In the genomic region with DNA sequence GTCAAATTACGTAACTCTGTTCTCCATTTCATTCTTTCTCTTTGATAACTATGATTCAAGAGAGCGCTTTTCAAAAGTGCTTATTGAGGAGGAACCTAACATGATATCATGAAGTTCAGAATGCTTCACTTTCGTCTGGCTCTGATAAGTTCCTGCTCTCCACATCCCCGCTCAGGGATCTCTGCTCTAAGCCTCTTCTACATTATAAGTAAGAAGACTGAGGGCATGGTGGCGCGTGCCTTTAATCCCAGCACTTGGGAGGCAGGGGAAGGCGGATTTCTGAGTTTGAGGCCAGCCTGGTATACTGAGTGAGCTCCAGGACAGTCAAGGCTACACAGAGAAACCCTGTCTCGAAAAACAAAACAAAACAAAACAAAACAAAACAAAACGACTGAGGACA, we compare ENCODE assay signal across 8 mouse cellular contexts. TPM values are rescaled to one million over a fixed set of nuclear protein-coding genes. Genes with fewer than 3 reads are reported as not detected.
A peak's percentile ranks its signal among the peaks of the same experiment; 100 is the strongest.
DNase-seq lines count a peak whose midpoint lies in the region; ATAC-seq and TF ChIP-seq lines count a peak whose summit lies in the region.

No protein-coding gene starts in this region.

- peak overlapping the region; percentile 99 for H3K4me3 ChIP-seq in megakaryocyte, embryonic 14.5 days (replicated peaks)
- peak overlapping the region; percentile 83 for H3K4me3 ChIP-seq in heart, embryonic 12.5 days
- H3K4me3 ChIP-seq in limb, embryonic 11.5 days (ENCODE audit: low read depth, low read length) = peak overlapping the region; percentile 85
- H3K4me3 ChIP-seq in myocyte = peak overlapping the region; percentile 69

- TF ChIP-seq POLR2A in myocyte (IDR thresholded peaks at IDR 0.05; ENCODE audit: insufficient read length, low read depth) = no peak

- H3K27me3 ChIP-seq in megakaryocyte, embryonic 14.5 days (replicated peaks) = peaks cover 13% of the 10 kb centered on the region
- H3K27me3 ChIP-seq in heart, embryonic 12.5 days (replicated peaks) = 0 out of 2 replicates have a peak, but pooled peaks cover 3% of the 10 kb centered on the region
- H3K27me3 ChIP-seq in limb, embryonic 11.5 days (ENCODE audit: control insufficient read depth, insufficient read depth, low read length) = no peaks in the 10 kb centered on the region
- H3K27me3 ChIP-seq in myocyte (ENCODE audit: control insufficient read depth, insufficient read depth, insufficient read length) = peaks cover 5% of the 10 kb centered on the region

- no peak overlapping the region for H3K27ac ChIP-seq in heart, embryonic 12.5 days (ENCODE audit: poor library complexity, severe bottlenecking)
- H3K27ac ChIP-seq in limb, embryonic 11.5 days (replicated peaks; ENCODE audit: low read depth, low read length) = no peak overlapping the region

- H3K4me2 ChIP-seq in heart, embryonic 12.5 days = peak overlapping the region; percentile 95
- peak overlapping the region; percentile 80 for H3K4me2 ChIP-seq in limb, embryonic 11.5 days (ENCODE audit: low read depth, severe bottlenecking)
- peak overlapping the region; percentile 95 for H3K4me2 ChIP-seq in myocyte (ENCODE audit: low read depth)

- peak overlapping the region; percentile 32 for H3ac ChIP-seq in myocyte (ENCODE audit: control insufficient read depth, insufficient read length)

- peaks cover 12% of the 10 kb centered on the region for H3K79me2 ChIP-seq in myocyte (ENCODE audit: control insufficient read depth, insufficient read depth)

- ATAC-seq in megakaryocyte, adult 5-6 weeks (ENCODE audit: poor library complexity, severe bottlenecking) = no peak
- ATAC-seq in heart, embryonic 12.5 days (ENCODE audit: insufficient number of reproducible peaks, low FRiP score) = no peak
- no peak for ATAC-seq in limb, embryonic 11.5 days (ENCODE audit: insufficient number of reproducible peaks, low FRiP score, low TSS enrichment, low read depth)

- peak overlapping the region; percentile 78 for H3K9ac ChIP-seq in heart, embryonic 12.5 days
- peak overlapping the region; percentile 81 for H3K9ac ChIP-seq in limb, embryonic 11.5 days (ENCODE audit: low read length)

- 18% methylated on average over 9 of the region's 9 CpGs for WGBS in heart, embryonic 12.5 days
- 28% methylated on average over 9 of the region's 9 CpGs for WGBS in limb, embryonic 11.5 days

- peaks cover 12% of the 10 kb centered on the region for H3K36me3 ChIP-seq in megakaryocyte, embryonic 14.5 days (replicated peaks; ENCODE audit: low read length)
- peaks cover 4% of the 10 kb centered on the region; the same call in 1 of the 2 replicates for H3K36me3 ChIP-seq in heart, embryonic 12.5 days
- no peaks in the 10 kb centered on the region for H3K36me3 ChIP-seq in limb, embryonic 11.5 days (ENCODE audit: control insufficient read depth, insufficient read depth, low read length)
- H3K36me3 ChIP-seq in myocyte (ENCODE audit: control insufficient read depth, insufficient read depth) = no peaks in the 10 kb centered on the region

- DNase-seq in c-Kit-negative CD71-positive TER-119-positive erythroid progenitor cells, embryonic 14.5 days (ENCODE audit: low read depth, low spot score) = peak; percentile 9
- no peak for DNase-seq in limb, embryonic 11.5 days (ENCODE audit: low spot score)
- DNase-seq in layer of hippocampus, adult 9-10 months (ENCODE audit: low spot score) = no peak
- no peak for DNase-seq in ovary, postnatal 10 days (ENCODE audit: low spot score)

- no peaks in the 10 kb centered on the region for H3K9me3 ChIP-seq in megakaryocyte, embryonic 14.5 days
- no peaks in the 10 kb centered on the region for H3K9me3 ChIP-seq in heart, embryonic 12.5 days (replicated peaks)
- H3K9me3 ChIP-seq in limb, embryonic 11.5 days (ENCODE audit: control insufficient read depth, low read length) = no peaks in the 10 kb centered on the region

- peaks cover 23% of the 10 kb centered on the region for H3K4me1 ChIP-seq in megakaryocyte, embryonic 14.5 days
- peaks cover 14% of the 10 kb centered on the region for H3K4me1 ChIP-seq in heart, embryonic 12.5 days (replicated peaks)
- peaks cover 5% of the 10 kb centered on the region; the same call in 1 of the 2 replicates for H3K4me1 ChIP-seq in limb, embryonic 11.5 days (ENCODE audit: control insufficient read depth, insufficient read depth, low read length)

TF ChIP-seq in myocyte, 11 proteins besides CTCF, POLR2A, EP300 and RAD21:
- TF ChIP-seq USF1 (IDR thresholded peaks at IDR 0.05; ENCODE audit: low read depth) (no peak), TCF12 (IDR thresholded peaks at IDR 0.05; ENCODE audit: insufficient read depth, poor library complexity, severe bottlenecking) (no peak)
TF ChIP-seq in myocyte: peak in this region for 0.

RNA-seq across cellular contexts. Expression of gene Stx18, which starts 0.3 kb away (rescaled TPM):
- 10.2 and 30.9 TPM in 2 replicates for polyA plus RNA-seq in megakaryocyte, embryonic 14.5 days (2012; ENCODE audit: insufficient read depth, low replicate concordance)
- total RNA-seq in megakaryocyte, adult 5-6 weeks (2015) = 22.8 and 28.6 TPM in 2 replicates
- 36.1 and 49.0 TPM in 2 replicates for total RNA-seq in megakaryocyte, adult 5-6 weeks (2017)
- polyA plus RNA-seq in heart, embryonic 12.5 days (2016; fragmentation: Nextera tagmentation; extraction: Ambion mirVana) = 33.2 and 34.1 TPM in 2 replicates
- 53.9 and 59.6 TPM in 2 replicates for polyA plus RNA-seq in limb, embryonic 11.5 days (2014; fragmentation: Nextera tagmentation; extraction: Ambion mirVana)
- 24.9 TPM for polyA plus RNA-seq in myocyte (2012; fragmentation: generic; extraction: Trizol)
